Mouse (Mus musculus): ENCODE results near the gene Akap11.

Gene Akap11

GRCm38 (mm10) chr14:78448807-78449406, 87.7 kb downstream of the Akap11 start:
- no peak for DNase-seq (ENCODE audit: low spot score in 2 of 2)

GRCm38 (mm10) chr14:78448017-78448416, 88.6 kb downstream of the Akap11 start:
- no peak for DNase-seq (ENCODE audit: low spot score in 2 of 2)

DNA sequence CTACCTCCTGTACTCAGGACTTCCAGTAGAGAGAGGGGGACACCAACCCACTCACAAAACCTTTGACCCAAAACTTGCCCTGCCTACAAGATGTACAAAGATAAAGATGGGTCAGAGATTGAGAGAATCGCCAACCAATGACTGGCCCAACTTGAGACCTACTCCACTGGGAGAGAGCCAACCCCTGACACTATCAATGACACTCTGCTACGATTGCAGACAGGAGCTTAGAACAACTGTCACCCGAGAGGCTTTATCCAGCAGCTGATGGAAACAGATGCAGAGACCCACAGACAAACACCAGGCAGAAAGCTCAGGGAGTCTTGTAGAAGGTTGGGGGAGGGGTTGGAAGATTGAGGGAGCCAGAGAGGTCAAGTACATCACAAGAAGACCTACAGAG, 89.1 kb downstream of the Akap11 start:
- DNase-seq (ENCODE audit: low spot score in 2 of 2) = no peak

All from urinary bladder, postnatal 36 days (tissue).